Mouse (Mus musculus): ENCODE results near the gene Ssx2ip. TPM values are rescaled to one million over a fixed set of nuclear protein-coding genes. Genes with fewer than 3 reads are reported as not detected.
A peak's percentile ranks its signal among the peaks of the same experiment; 100 is the strongest.

The Ssx2ip gene
- polyA plus RNA-seq, 1 experiment from 2014 or later, result 18.8 TPM

- Histone ChIP-seq H3K27me3 (replicated peaks; ENCODE audit: control insufficient read depth, insufficient read depth, low read length) (no peaks in the 10 kb centered on the region), H3K9ac (ENCODE audit: low read depth, low read length) (no peak overlapping the region), H3K36me3 (ENCODE audit: control insufficient read depth, insufficient read depth, low read length) (no peaks in the 10 kb centered on the region), H3K4me2 (ENCODE audit: low read length) (no peak overlapping the region), H3K9me3 (ENCODE audit: control insufficient read depth, low read length) (no peaks in the 10 kb centered on the region), H3K4me1 (ENCODE audit: control insufficient read depth, insufficient read depth, low read depth, low read length) (no peaks in the 10 kb centered on the region; the same call in 1 of the 2 replicates), H3K4me3 (ENCODE audit: low read length) (no peak overlapping the region), H3K27ac (ENCODE audit: low read depth, low read length) (no peak overlapping the region)
- WGBS, result 82% methylated on average over 15 of the region's 15 CpGs
- no peak for ATAC-seq
These were observed 27.9 kb upstream of the Ssx2ip start for GRCm38 (mm10) chr3:146376337-146377130.

- H3K4me3 ChIP-seq (ENCODE audit: low read length), result no peak overlapping the region
- no peaks in the 10 kb centered on the region for H3K36me3 ChIP-seq (ENCODE audit: control insufficient read depth, insufficient read depth, low read length)
- no peak overlapping the region for H3K27ac ChIP-seq (ENCODE audit: low read depth, low read length)
- 86% methylated on average over 5 of the region's 5 CpGs for WGBS
- no peaks in the 10 kb centered on the region for H3K9me3 ChIP-seq (ENCODE audit: control insufficient read depth, low read length)
- no peak overlapping the region for H3K9ac ChIP-seq (ENCODE audit: low read depth, low read length)
- ATAC-seq, result no peak
- H3K27me3 ChIP-seq (replicated peaks; ENCODE audit: control insufficient read depth, insufficient read depth, low read length), result no peaks in the 10 kb centered on the region
- no peaks in the 10 kb centered on the region; the same call in 1 of the 2 replicates for H3K4me1 ChIP-seq (ENCODE audit: control insufficient read depth, insufficient read depth, low read depth, low read length)
- no peak overlapping the region for H3K4me2 ChIP-seq (ENCODE audit: low read length)
These were observed 27.2 kb upstream of the Ssx2ip start for GRCm38 (mm10) chr3:146377216-146377615.

GRCm38 (mm10) chr3:146378753-146379152 lies 25.7 kb upstream of the Ssx2ip start:
- Histone ChIP-seq H3K36me3 (ENCODE audit: control insufficient read depth, insufficient read depth, low read length) (no peaks in the 10 kb centered on the region), H3K4me3 (ENCODE audit: low read length) (no peak overlapping the region), H3K9me3 (ENCODE audit: control insufficient read depth, low read length) (peaks cover 7% of the 10 kb centered on the region; the same call in 1 of the 2 replicates), H3K9ac (ENCODE audit: low read depth, low read length) (no peak overlapping the region), H3K27me3 (replicated peaks; ENCODE audit: control insufficient read depth, insufficient read depth, low read length) (no peaks in the 10 kb centered on the region), H3K4me2 (ENCODE audit: low read length) (no peak overlapping the region), H3K4me1 (ENCODE audit: control insufficient read depth, insufficient read depth, low read depth, low read length) (no peaks in the 10 kb centered on the region; the same call in 1 of the 2 replicates), H3K27ac (ENCODE audit: low read depth, low read length) (no peak overlapping the region)
- ATAC-seq, result no peak
- 72% methylated on average over 8 of the region's 8 CpGs for WGBS

GRCm38 (mm10) chr3:146379740-146380466 lies 24.5 kb upstream of the Ssx2ip start:
- H3K27me3 ChIP-seq (replicated peaks; ENCODE audit: control insufficient read depth, insufficient read depth, low read length), result no peaks in the 10 kb centered on the region
- peaks cover 7% of the 10 kb centered on the region; the same call in 1 of the 2 replicates for H3K9me3 ChIP-seq (ENCODE audit: control insufficient read depth, low read length)
- H3K4me1 ChIP-seq (ENCODE audit: control insufficient read depth, insufficient read depth, low read depth, low read length), result no peaks in the 10 kb centered on the region; the same call in 1 of the 2 replicates
- no peak overlapping the region for H3K9ac ChIP-seq (ENCODE audit: low read depth, low read length)
- H3K36me3 ChIP-seq (ENCODE audit: control insufficient read depth, insufficient read depth, low read length), result no peaks in the 10 kb centered on the region
- no peak overlapping the region for H3K4me2 ChIP-seq (ENCODE audit: low read length)
- peak; percentile 58; the same call in 1 of the 2 replicates for ATAC-seq
- H3K27ac ChIP-seq (ENCODE audit: low read depth, low read length), result no peak overlapping the region
- 18% methylated on average over 9 of the region's 9 CpGs for WGBS
- H3K4me3 ChIP-seq (ENCODE audit: low read length), result no peak overlapping the region

GRCm38 (mm10) chr3:146380874-146381273 lies 23.6 kb upstream of the Ssx2ip start:
- no peak overlapping the region for H3K9ac ChIP-seq (ENCODE audit: low read depth, low read length)
- H3K27me3 ChIP-seq (replicated peaks; ENCODE audit: control insufficient read depth, insufficient read depth, low read length), result no peaks in the 10 kb centered on the region
- no peak overlapping the region for H3K4me3 ChIP-seq (ENCODE audit: low read length)
- no peak overlapping the region for H3K27ac ChIP-seq (ENCODE audit: low read depth, low read length)
- H3K4me1 ChIP-seq (ENCODE audit: control insufficient read depth, insufficient read depth, low read depth, low read length), result no peaks in the 10 kb centered on the region; the same call in 1 of the 2 replicates
- WGBS, result 93% methylated on average over 2 of the region's 2 CpGs
- H3K36me3 ChIP-seq (ENCODE audit: control insufficient read depth, insufficient read depth, low read length), result no peaks in the 10 kb centered on the region
- H3K9me3 ChIP-seq (ENCODE audit: control insufficient read depth, low read length), result peaks cover 7% of the 10 kb centered on the region; the same call in 1 of the 2 replicates
- ATAC-seq, result no peak
- no peak overlapping the region for H3K4me2 ChIP-seq (ENCODE audit: low read length)

DNA sequence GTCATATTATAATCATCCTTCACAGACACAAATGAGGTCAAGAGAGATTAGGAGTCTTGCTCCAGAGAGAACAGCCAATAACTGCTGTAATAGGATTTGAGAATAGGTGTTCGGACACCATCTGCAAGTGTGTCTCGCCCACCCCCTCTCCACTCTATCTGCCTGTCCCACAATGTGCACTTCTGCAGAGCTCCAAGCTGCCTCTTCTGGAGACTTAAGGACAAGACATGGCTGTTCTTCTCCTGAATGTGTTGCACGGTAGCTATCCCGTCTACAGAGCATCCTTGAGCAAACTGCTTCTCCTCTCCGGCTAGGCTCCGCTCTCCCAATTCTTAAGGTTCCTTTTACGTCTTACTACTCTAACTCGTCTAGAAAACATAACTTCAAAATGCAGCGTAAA lies 23.0 kb upstream of the Ssx2ip start:
- ATAC-seq, result no peak
- no peaks in the 10 kb centered on the region for H3K27me3 ChIP-seq (replicated peaks; ENCODE audit: control insufficient read depth, insufficient read depth, low read length)
- no peak overlapping the region for H3K4me2 ChIP-seq (ENCODE audit: low read length)
- no peaks in the 10 kb centered on the region for H3K36me3 ChIP-seq (ENCODE audit: control insufficient read depth, insufficient read depth, low read length)
- no peak overlapping the region for H3K27ac ChIP-seq (ENCODE audit: low read depth, low read length)
- peaks cover 7% of the 10 kb centered on the region; the same call in 1 of the 2 replicates for H3K9me3 ChIP-seq (ENCODE audit: control insufficient read depth, low read length)
- H3K4me3 ChIP-seq (ENCODE audit: low read length), result no peak overlapping the region
- H3K4me1 ChIP-seq (ENCODE audit: control insufficient read depth, insufficient read depth, low read depth, low read length), result no peaks in the 10 kb centered on the region; the same call in 1 of the 2 replicates
- no peak overlapping the region for H3K9ac ChIP-seq (ENCODE audit: low read depth, low read length)
- 95% methylated on average over 9 of the region's 9 CpGs for WGBS

- no peak overlapping the region for H3K4me2 ChIP-seq (ENCODE audit: low read length)
- H3K4me1 ChIP-seq (ENCODE audit: control insufficient read depth, insufficient read depth, low read depth, low read length), result no peaks in the 10 kb centered on the region
- H3K9me3 ChIP-seq (ENCODE audit: control insufficient read depth, low read length), result peaks cover 7% of the 10 kb centered on the region; the same call in 1 of the 2 replicates
- no peak for ATAC-seq
- no peak overlapping the region for H3K9ac ChIP-seq (ENCODE audit: low read depth, low read length)
- WGBS, result 78% methylated on average over 3 of the region's 3 CpGs
- H3K27me3 ChIP-seq (replicated peaks; ENCODE audit: control insufficient read depth, insufficient read depth, low read length), result no peaks in the 10 kb centered on the region
- H3K27ac ChIP-seq (ENCODE audit: low read depth, low read length), result no peak overlapping the region
- no peak overlapping the region for H3K4me3 ChIP-seq (ENCODE audit: low read length)
- no peaks in the 10 kb centered on the region for H3K36me3 ChIP-seq (ENCODE audit: control insufficient read depth, insufficient read depth, low read length)
These were observed 17.6 kb upstream of the Ssx2ip start for GRCm38 (mm10) chr3:146386800-146387199.

DNA sequence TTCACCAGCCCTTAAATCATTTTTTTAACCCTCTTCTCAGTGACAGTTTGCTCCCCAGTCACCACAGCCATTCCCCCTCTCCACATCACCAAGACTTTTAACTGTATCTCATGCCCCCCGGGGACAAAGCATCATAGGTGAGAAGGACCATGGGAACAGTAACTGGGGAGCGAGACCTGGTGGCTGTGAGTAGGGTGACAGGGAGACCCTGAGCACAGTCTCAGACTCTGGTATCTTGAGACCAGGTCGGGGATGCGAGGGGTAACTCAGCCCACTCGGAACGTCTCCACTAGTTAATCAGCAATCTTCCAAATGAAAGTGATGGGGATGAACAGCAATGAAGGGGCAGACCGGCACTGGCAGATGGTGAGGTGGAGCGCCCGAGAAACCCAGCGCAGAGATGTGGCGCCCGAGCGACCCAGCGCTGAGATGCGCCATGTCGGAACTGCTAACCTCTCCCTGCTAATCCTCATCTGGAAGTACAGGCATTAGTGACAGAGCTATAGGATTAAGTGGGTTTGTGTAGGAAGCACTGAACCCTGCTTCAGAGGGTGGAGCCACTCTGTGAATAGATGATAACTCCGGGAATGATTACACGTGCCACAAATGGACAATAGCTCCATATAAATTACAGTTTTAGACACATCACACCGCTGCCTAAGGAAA lies 11.7 kb upstream of the Ssx2ip start:
- Histone ChIP-seq H3K4me1 (ENCODE audit: control insufficient read depth, insufficient read depth, low read depth, low read length) (no peaks in the 10 kb centered on the region), H3K36me3 (ENCODE audit: control insufficient read depth, insufficient read depth, low read length) (no peaks in the 10 kb centered on the region), H3K27ac (ENCODE audit: low read depth, low read length) (no peak overlapping the region), H3K4me2 (ENCODE audit: low read length) (peak overlapping the region; percentile 19; the same call in 1 of the 2 replicates), H3K9ac (ENCODE audit: low read depth, low read length) (no peak overlapping the region), H3K9me3 (ENCODE audit: control insufficient read depth, low read length) (no peaks in the 10 kb centered on the region), H3K27me3 (replicated peaks; ENCODE audit: control insufficient read depth, insufficient read depth, low read length) (no peaks in the 10 kb centered on the region), H3K4me3 (ENCODE audit: low read length) (no peak overlapping the region)
- ATAC-seq, result no peak; the same call in 1 of the 2 replicates
- WGBS, result 74% methylated on average over 19 of the region's 19 CpGs

All from hindbrain, embryonic 16.5 days (tissue).